Mouse (Mus musculus) heart, embryonic 13.5 days (tissue): ENCODE data around the gene Plekhn1. TPM values are rescaled to one million over a fixed set of nuclear protein-coding genes. Genes with fewer than 3 reads are reported as not detected.

Experiments used
- ATAC-seq: fragments of 200-750 bp; cut with Nextera tagmentation; 2 replicates; pipeline ENCODE4 v1.8.0; 2017; ENCODE audit warnings: moderate TSS enrichment; ENCODE audit not compliant: insufficient number of reproducible peaks, low FRiP score, low TSS enrichment; ENCODE audit errors: extremely low read depth
- H3K27ac ChIP-seq: fragments of 300-500 bp; sonication (generic); replicated peaks from 2 replicates; pipeline ENCODE4 v1.5.1; 2015; ENCODE audit warnings: moderate library complexity, mild to moderate bottlenecking, inconsistent platforms
- H3K27me3 ChIP-seq: fragments of 300-500 bp; sonication (generic); replicated peaks from 2 replicates; pipeline ENCODE4 v1.6.1; 2015; ENCODE audit warnings: mild to moderate bottlenecking, inconsistent platforms
- H3K36me3 ChIP-seq: fragments of 300-500 bp; sonication (generic); 2 replicates; pipeline ENCODE4 v1.6.1; 2015; ENCODE audit warnings: mild to moderate bottlenecking, inconsistent platforms
- H3K4me1 ChIP-seq: fragments of 300-500 bp; sonication (generic); 2 replicates; pipeline ENCODE4 v1.6.1; 2015; ENCODE audit warnings: inconsistent platforms
- H3K4me2 ChIP-seq: fragments of 300-500 bp; sonication (generic); 2 replicates; pipeline ENCODE4 v1.6.1; 2015; ENCODE audit warnings: inconsistent platforms, mild to moderate bottlenecking, moderate library complexity
- H3K4me3 ChIP-seq: fragments of 300-500 bp; sonication (generic); 2 replicates; pipeline ENCODE4 v1.5.1; 2015; ENCODE audit warnings: moderate library complexity, mild to moderate bottlenecking, inconsistent platforms
- H3K9ac ChIP-seq: fragments of 300-500 bp; sonication (generic); 2 replicates; pipeline ENCODE4 v1.6.1; 2015; ENCODE audit warnings: inconsistent platforms, mild to moderate bottlenecking, moderate library complexity
- H3K9me3 ChIP-seq: fragments of 300-500 bp; sonication (generic); 2 replicates; pipeline ENCODE4 v1.6.1; 2016; ENCODE audit warnings: inconsistent platforms
- WGBS: fragments of 180-500 bp; shearing (Covaris S2); methylation state at CpG from one replicate; pipeline ENCODE4 v1.1.7; 2015; ENCODE audit warnings: mixed read lengths; 5-methylcytosine and 5-hydroxymethylcytosine counted together
- polyA plus RNA-seq: library from polyadenylated mRNA; unstranded; fragments of >200 nt; fragmentation: Nextera tagmentation; extraction: Ambion mirVana; gene quantifications from 2 replicates; pipeline ENCODE4 v1.2.1, GENCODE M21; 2015

Plekhn1 gene
- polyA plus RNA-seq, 1 experiment from 2014 or later, result 13.1 TPM

- WGBS, result under 1% methylated on average over 15 of the region's 15 CpGs
- Histone ChIP-seq H3K9ac (peak overlapping the region; percentile 73), H3K4me1 (peaks cover 26% of the 10 kb centered on the region), H3K9me3 (no peaks in the 10 kb centered on the region), H3K4me2 (peak overlapping the region; percentile 93), H3K4me3 (peak overlapping the region; percentile 89), H3K27me3 (0 out of 2 replicates have a peak, but pooled peaks cover 2% of the 10 kb centered on the region), H3K27ac (peak overlapping the region; percentile 91), H3K36me3 (peaks cover 63% of the 10 kb centered on the region)
- ATAC-seq, result no peak
Measured at GRCm38 (mm10) chr4:156235360-156235770, 708 bp upstream of the Plekhn1 start.

GRCm38 (mm10) chr4:156234021-156234501 is 596 bp downstream of the Plekhn1 start:
- Histone ChIP-seq H3K4me2 (peak overlapping the region; percentile 93), H3K9ac (peak overlapping the region; percentile 87), H3K9me3 (no peaks in the 10 kb centered on the region), H3K4me1 (peaks cover 26% of the 10 kb centered on the region), H3K27me3 (0 out of 2 replicates have a peak, but pooled peaks cover 2% of the 10 kb centered on the region), H3K36me3 (peaks cover 63% of the 10 kb centered on the region), H3K27ac (peak overlapping the region; percentile 59; the same call in 1 of the 2 replicates), H3K4me3 (peak overlapping the region; percentile 89)
- ATAC-seq, result no peak
- WGBS, result 4% methylated on average over 17 of the region's 17 CpGs

- H3K4me1 ChIP-seq, result peaks cover 19% of the 10 kb centered on the region
- peak overlapping the region; percentile 51 for H3K4me2 ChIP-seq
- no peak overlapping the region for H3K27ac ChIP-seq
- no peaks in the 10 kb centered on the region for H3K9me3 ChIP-seq
- H3K27me3 ChIP-seq, result 0 out of 2 replicates have a peak, but pooled peaks cover 2% of the 10 kb centered on the region
- WGBS, result 22% methylated on average over 12 of the region's 12 CpGs
- 0 out of 2 replicates have a peak overlapping the region, but pooled peaks have one; percentile 7 for H3K4me3 ChIP-seq
- H3K9ac ChIP-seq, result peak overlapping the region; percentile 57
- ATAC-seq, result peak; percentile 29; the same call in 1 of the 2 replicates
- H3K36me3 ChIP-seq, result peaks cover 44% of the 10 kb centered on the region
Measured at GRCm38 (mm10) chr4:156228393-156229024, 6.1 kb downstream of the Plekhn1 start.

- no peak overlapping the region for H3K27ac ChIP-seq
- H3K4me1 ChIP-seq, result peaks cover 16% of the 10 kb centered on the region
- no peaks in the 10 kb centered on the region for H3K9me3 ChIP-seq
- no peaks in the 10 kb centered on the region for H3K27me3 ChIP-seq
- 0 out of 2 replicates have a peak overlapping the region, but pooled peaks have one; percentile 7 for H3K4me3 ChIP-seq
- H3K36me3 ChIP-seq, result peaks cover 39% of the 10 kb centered on the region
- H3K4me2 ChIP-seq, result peak overlapping the region; percentile 51
- WGBS, result 30% methylated on average over 18 of the region's 18 CpGs
- peak overlapping the region; percentile 57 for H3K9ac ChIP-seq
- no peak for ATAC-seq
Measured at GRCm38 (mm10) chr4:156227752-156228392, 6.8 kb downstream of the Plekhn1 start.

GRCm38 (mm10) chr4:156224276-156224675 is 10.4 kb downstream of the Plekhn1 start:
- Histone ChIP-seq H3K9me3 (no peaks in the 10 kb centered on the region), H3K27me3 (no peaks in the 10 kb centered on the region), H3K4me2 (no peak overlapping the region), H3K4me1 (peaks cover 16% of the 10 kb centered on the region), H3K9ac (no peak overlapping the region), H3K4me3 (no peak overlapping the region), H3K36me3 (peaks cover 9% of the 10 kb centered on the region), H3K27ac (no peak overlapping the region)
- ATAC-seq, result no peak
- WGBS, result 71% methylated on average over 2 of the region's 2 CpGs

- Histone ChIP-seq H3K36me3 (peaks cover 6% of the 10 kb centered on the region; the same call in 1 of the 2 replicates), H3K27me3 (no peaks in the 10 kb centered on the region), H3K27ac (no peak overlapping the region), H3K4me3 (no peak overlapping the region), H3K9ac (no peak overlapping the region), H3K4me1 (peaks cover 23% of the 10 kb centered on the region), H3K9me3 (no peaks in the 10 kb centered on the region), H3K4me2 (no peak overlapping the region)
- WGBS, result 79% methylated on average over 11 of the region's 11 CpGs
- no peak for ATAC-seq
Measured at GRCm38 (mm10) chr4:156219936-156220335, 14.7 kb downstream of the Plekhn1 start.

GRCm38 (mm10) chr4:156217838-156218237 is 16.8 kb downstream of the Plekhn1 start:
- no peaks in the 10 kb centered on the region for H3K27me3 ChIP-seq
- peaks cover 23% of the 10 kb centered on the region for H3K4me1 ChIP-seq
- ATAC-seq, result no peak
- peaks cover 6% of the 10 kb centered on the region; the same call in 1 of the 2 replicates for H3K36me3 ChIP-seq
- H3K27ac ChIP-seq, result no peak overlapping the region
- H3K9ac ChIP-seq, result no peak overlapping the region
- no peak overlapping the region for H3K4me3 ChIP-seq
- WGBS, result 80% methylated on average over 16 of the region's 16 CpGs
- H3K4me2 ChIP-seq, result no peak overlapping the region
- H3K9me3 ChIP-seq, result no peaks in the 10 kb centered on the region

GRCm38 (mm10) chr4:156217022-156217669 is 17.5 kb downstream of the Plekhn1 start:
- Histone ChIP-seq H3K4me2 (peak overlapping the region; percentile 36), H3K9me3 (no peaks in the 10 kb centered on the region), H3K27ac (peak overlapping the region; percentile 3; the same call in 1 of the 2 replicates), H3K36me3 (no peaks in the 10 kb centered on the region), H3K27me3 (no peaks in the 10 kb centered on the region), H3K4me1 (peaks cover 23% of the 10 kb centered on the region), H3K4me3 (no peak overlapping the region), H3K9ac (peak overlapping the region; percentile 50)
- ATAC-seq, result no peak
- 61% methylated on average over 16 of the region's 16 CpGs for WGBS

- Histone ChIP-seq H3K9ac (no peak overlapping the region), H3K4me1 (peaks cover 23% of the 10 kb centered on the region), H3K27me3 (no peaks in the 10 kb centered on the region), H3K4me2 (peak overlapping the region; percentile 36), H3K4me3 (peak overlapping the region; percentile 13), H3K27ac (peak overlapping the region; percentile 76), H3K36me3 (no peaks in the 10 kb centered on the region), H3K9me3 (no peaks in the 10 kb centered on the region)
- WGBS, result 71% methylated on average over 2 of the region's 2 CpGs
- ATAC-seq, result no peak
Measured at GRCm38 (mm10) chr4:156216196-156216595, 18.5 kb downstream of the Plekhn1 start.

- Histone ChIP-seq H3K27me3 (no peaks in the 10 kb centered on the region), H3K4me2 (peak within 1 kb of the TSS; percentile 36), H3K9me3 (no peaks in the 10 kb centered on the region), H3K4me1 (peaks cover 23% of the 10 kb centered on the region), H3K36me3 (no peaks in the 10 kb centered on the region), H3K27ac (peak within 1 kb of the TSS; percentile 76), H3K9ac (no peak within 1 kb of the TSS), H3K4me3 (peak within 1 kb of the TSS; percentile 13)
- WGBS, result 38% methylated on average over 4 of the region's 4 CpGs
- ATAC-seq, result peak; percentile 25; the same call in 1 of the 2 replicates
Measured at GRCm38 (mm10) chr4:156215649-156216048, 19.0 kb downstream of the Plekhn1 start, which contains the start of gene Perm1. Perm1 (plus strand) TSS chr4:156215868.

- H3K4me2 ChIP-seq, result no peak overlapping the region
- no peak overlapping the region for H3K9ac ChIP-seq
- 88% methylated on average over 13 of the region's 13 CpGs for WGBS
- no peak overlapping the region for H3K4me3 ChIP-seq
- H3K27me3 ChIP-seq, result no peaks in the 10 kb centered on the region
- H3K4me1 ChIP-seq, result peaks cover 23% of the 10 kb centered on the region
- no peaks in the 10 kb centered on the region for H3K9me3 ChIP-seq
- ATAC-seq, result no peak
- no peaks in the 10 kb centered on the region for H3K36me3 ChIP-seq
- H3K27ac ChIP-seq, result no peak overlapping the region
Measured at GRCm38 (mm10) chr4:156213134-156213533, 21.5 kb downstream of the Plekhn1 start.
